Mouse (Mus musculus) neural tube, embryonic 14.5 days (tissue): Measurements from ENCODE around the gene Gse1. TPM values are rescaled to one million over a fixed set of nuclear protein-coding genes. Genes with fewer than 3 reads are reported as not detected.

Source experiments
- ATAC-seq: fragments of 200-750 bp; cut with Nextera tagmentation; 2 replicates; pipeline ENCODE4 v1.8.0; 2017; ENCODE audit warnings: low read depth, mild to moderate bottlenecking, moderate TSS enrichment, moderate library complexity
- H3K27ac ChIP-seq: fragments of 300-500 bp; sonication (generic); 2 replicates; pipeline ENCODE4 v1.5.1; 2014; ENCODE audit warnings: low read depth, mild to moderate bottlenecking, control low read depth, low read length, moderate library complexity, mixed read lengths
- H3K27me3 ChIP-seq: fragments of 300-500 bp; sonication (generic); 2 replicates; pipeline ENCODE4 v1.6.1; 2014; ENCODE audit warnings: low read length; ENCODE audit not compliant: control insufficient read depth, insufficient read depth
- H3K36me3 ChIP-seq: fragments of 300-500 bp; sonication (generic); 2 replicates; pipeline ENCODE4 v1.6.1; 2014; ENCODE audit warnings: low read length, mixed read lengths; ENCODE audit not compliant: control insufficient read depth, insufficient read depth
- H3K4me1 ChIP-seq: fragments of 300-500 bp; sonication (generic); 2 replicates; pipeline ENCODE4 v1.6.1; 2014; ENCODE audit warnings: low read length; ENCODE audit not compliant: control insufficient read depth, insufficient read depth
- H3K4me2 ChIP-seq: fragments of 300-500 bp; sonication (generic); 2 replicates; pipeline ENCODE4 v1.6.1; 2014; ENCODE audit warnings: mild to moderate bottlenecking, low read depth, low read length, control low read depth
- H3K4me3 ChIP-seq: fragments of 300-500 bp; sonication (generic); 2 replicates; pipeline ENCODE4 v1.5.1; 2014; ENCODE audit warnings: low read depth, low read length, control low read depth, mixed read lengths
- H3K9ac ChIP-seq: fragments of 300-500 bp; sonication (generic); replicated peaks from 2 replicates; pipeline ENCODE4 v1.6.1; 2014; ENCODE audit warnings: low read depth, mild to moderate bottlenecking, control low read depth, low read length, mixed read lengths
- H3K9me3 ChIP-seq: fragments of 300-500 bp; sonication (generic); 2 replicates; pipeline ENCODE4 v1.6.1; 2016; ENCODE audit warnings: low read length; ENCODE audit not compliant: control insufficient read depth
- WGBS: fragments of 180-500 bp; shearing (Covaris S2); extraction: QIAGEN DNeasy Blood & Tissue Kit; methylation state at CpG from one replicate; pipeline ENCODE4 v1.1.7; 2014; 5-methylcytosine and 5-hydroxymethylcytosine counted together
- polyA plus RNA-seq: library from polyadenylated mRNA; unstranded; fragments of >200 nt; fragmentation: Nextera tagmentation; extraction: Ambion mirVana; gene quantifications from 2 replicates; pipeline ENCODE4 v1.2.1, GENCODE M21; 2014

Gse1 gene
- polyA plus RNA-seq, 1 experiment from 2014 or later = 23.3 TPM

DNA sequence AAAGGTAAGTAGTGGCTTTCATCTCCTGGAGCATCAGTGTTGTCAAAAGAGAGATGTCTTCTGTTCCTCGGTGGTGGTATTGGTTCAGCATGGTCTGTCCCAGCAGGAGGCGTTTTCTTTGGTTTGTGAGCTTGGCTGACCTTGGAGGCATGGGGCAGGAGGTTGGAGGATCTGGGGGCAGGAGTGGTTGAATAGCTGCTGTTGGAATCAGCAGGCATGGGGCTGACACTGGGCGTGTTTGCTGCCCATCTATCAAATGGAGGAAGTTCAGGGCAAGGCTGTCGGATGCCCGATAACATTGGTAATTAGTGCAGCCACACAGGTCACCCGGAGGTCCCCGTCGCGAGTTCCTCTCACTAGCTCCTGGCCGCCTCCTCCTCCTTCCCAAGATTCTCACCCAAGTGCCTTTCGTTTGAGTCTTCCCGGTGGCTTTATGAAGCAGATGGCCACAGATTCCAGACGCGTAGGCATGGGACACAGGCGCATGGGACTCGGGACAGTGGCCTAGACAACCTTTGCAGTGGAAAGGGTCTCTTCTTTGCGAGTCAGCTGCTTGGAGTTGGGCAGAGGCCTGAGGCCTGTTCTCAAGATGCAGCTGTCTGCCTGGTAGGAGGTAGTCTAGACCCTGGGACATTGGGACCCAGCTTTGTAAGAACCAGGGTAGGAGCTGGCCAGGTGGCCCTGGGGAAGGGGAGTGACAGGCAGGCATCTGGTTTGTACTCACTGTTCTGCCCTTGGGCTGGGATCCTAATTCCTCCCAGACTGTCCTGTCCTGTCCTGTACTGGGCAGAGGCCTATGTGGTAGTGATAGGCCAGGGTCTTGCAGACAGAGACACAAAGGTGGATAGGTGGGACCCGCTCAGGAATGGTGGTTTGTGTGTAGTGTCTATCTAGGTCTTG lies 2.7 kb downstream of the Gse1 start:
- H3K9me3 ChIP-seq = no peaks in the 10 kb centered on the region
- peak overlapping the region; percentile 75 for H3K9ac ChIP-seq
- H3K4me2 ChIP-seq = peak overlapping the region; percentile 92
- no peak overlapping the region for H3K27ac ChIP-seq
- no peaks in the 10 kb centered on the region for H3K27me3 ChIP-seq
- ATAC-seq = no peak
- H3K4me1 ChIP-seq = peaks cover 68% of the 10 kb centered on the region
- 20% methylated on average over 18 of the region's 18 CpGs for WGBS
- H3K36me3 ChIP-seq = no peaks in the 10 kb centered on the region
- H3K4me3 ChIP-seq = peak overlapping the region; percentile 58

DNA sequence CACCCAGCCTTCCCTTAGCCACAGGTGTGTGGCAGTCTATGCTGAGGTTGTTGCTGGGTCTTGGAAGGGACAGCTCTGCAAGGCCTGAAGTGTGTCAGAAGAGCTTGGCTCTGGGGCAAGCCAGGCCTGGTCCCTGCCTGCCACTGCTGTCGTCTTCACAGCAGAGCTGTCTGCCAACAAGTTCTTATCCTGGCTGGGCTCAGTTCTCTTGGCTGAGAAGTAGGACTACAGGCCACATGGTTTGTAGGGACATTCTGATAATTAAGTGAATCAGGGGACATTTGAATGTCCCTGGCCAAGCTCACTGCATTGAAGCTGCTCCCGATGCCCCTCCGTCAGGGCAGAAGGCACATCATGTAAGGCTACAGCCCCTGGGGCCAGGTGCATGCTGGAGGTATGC lies 3.6 kb downstream of the Gse1 start:
- H3K4me2 ChIP-seq = peak overlapping the region; percentile 92
- no peak overlapping the region for H3K27ac ChIP-seq
- ATAC-seq = no peak
- WGBS = 63% methylated on average over 3 of the region's 3 CpGs
- no peaks in the 10 kb centered on the region for H3K36me3 ChIP-seq
- H3K4me3 ChIP-seq = no peak overlapping the region
- peak overlapping the region; percentile 34; the same call in 1 of the 2 replicates for H3K9ac ChIP-seq
- H3K27me3 ChIP-seq = no peaks in the 10 kb centered on the region
- H3K4me1 ChIP-seq = peaks cover 61% of the 10 kb centered on the region
- no peaks in the 10 kb centered on the region for H3K9me3 ChIP-seq

DNA sequence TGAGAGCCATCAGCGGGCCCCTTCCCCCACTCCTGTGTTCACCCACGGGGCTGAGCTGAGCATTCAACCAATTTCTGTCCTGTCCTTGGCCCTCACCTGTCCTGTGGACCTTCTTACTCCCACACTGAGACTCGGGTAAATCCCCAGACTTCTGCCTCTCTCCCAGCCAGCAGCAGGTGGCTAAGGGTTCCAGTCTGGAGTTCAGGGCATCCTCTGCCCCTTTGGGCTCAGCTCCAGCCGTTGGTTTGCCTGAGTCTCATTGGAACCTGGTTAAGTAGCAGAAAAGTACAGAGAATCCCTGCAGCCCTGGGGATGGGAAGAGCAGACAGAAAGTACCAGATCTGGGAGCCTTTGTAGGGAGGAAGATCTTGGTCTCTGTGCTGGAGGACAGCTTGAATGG lies 4.1 kb downstream of the Gse1 start:
- 44% methylated on average over 4 of the region's 4 CpGs for WGBS
- Histone ChIP-seq H3K4me1 (peaks cover 58% of the 10 kb centered on the region), H3K27ac (no peak overlapping the region), H3K4me3 (peak overlapping the region; percentile 26), H3K9me3 (no peaks in the 10 kb centered on the region), H3K36me3 (no peaks in the 10 kb centered on the region), H3K4me2 (peak overlapping the region; percentile 92), H3K27me3 (no peaks in the 10 kb centered on the region), H3K9ac (peak overlapping the region; percentile 42; the same call in 1 of the 2 replicates)
- no peak for ATAC-seq

DNA sequence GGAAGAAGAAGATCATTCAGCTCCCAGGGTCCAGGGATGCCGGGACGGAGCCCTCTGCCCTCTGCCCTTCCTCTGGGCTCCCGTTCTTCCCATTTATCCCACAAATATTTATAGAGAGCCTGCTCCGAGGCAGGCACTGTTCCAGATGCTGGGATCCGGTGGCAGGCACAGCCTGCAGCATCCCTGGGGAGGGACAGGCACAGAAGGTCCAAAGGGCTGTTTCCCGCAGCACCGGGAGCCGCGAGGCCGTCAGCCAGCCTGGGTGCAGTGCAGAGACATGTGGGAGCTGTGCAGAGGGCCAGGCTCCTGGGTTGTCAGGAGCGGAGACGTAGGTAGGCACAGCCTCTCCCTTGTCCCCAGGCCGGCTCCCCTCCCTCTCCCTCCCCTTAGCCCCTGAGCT lies 4.7 kb downstream of the Gse1 start:
- Histone ChIP-seq H3K4me3 (peak overlapping the region; percentile 26), H3K27me3 (no peaks in the 10 kb centered on the region), H3K36me3 (no peaks in the 10 kb centered on the region), H3K27ac (no peak overlapping the region), H3K4me2 (peak overlapping the region; percentile 92), H3K4me1 (peaks cover 58% of the 10 kb centered on the region), H3K9ac (peak overlapping the region; percentile 42), H3K9me3 (no peaks in the 10 kb centered on the region)
- 13% methylated on average over 13 of the region's 13 CpGs for WGBS
- no peak for ATAC-seq

DNA sequence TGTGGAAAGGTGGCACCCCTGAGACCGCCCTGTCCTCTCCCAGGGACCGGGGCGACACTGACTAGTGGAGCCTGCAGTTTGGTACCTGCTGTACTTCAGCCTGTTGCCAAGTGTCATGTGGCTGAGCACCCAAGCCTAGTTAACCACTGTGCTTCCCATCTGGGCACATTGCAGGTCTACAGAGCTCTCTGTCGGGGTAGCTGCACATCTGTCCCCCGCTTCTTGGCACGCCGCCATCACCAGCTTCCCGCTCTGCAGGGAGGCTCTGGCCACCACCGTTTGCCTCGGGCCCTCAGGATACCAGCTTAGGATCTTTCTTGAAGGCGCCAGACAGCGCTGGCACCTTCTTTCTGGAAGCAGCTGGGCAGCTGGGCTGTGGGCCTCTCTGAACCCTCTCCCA lies 6.2 kb downstream of the Gse1 start:
- Histone ChIP-seq H3K9ac (no peak overlapping the region), H3K27ac (no peak overlapping the region), H3K9me3 (no peaks in the 10 kb centered on the region), H3K4me3 (no peak overlapping the region), H3K27me3 (no peaks in the 10 kb centered on the region), H3K4me1 (peaks cover 54% of the 10 kb centered on the region), H3K36me3 (no peaks in the 10 kb centered on the region), H3K4me2 (no peak overlapping the region)
- ATAC-seq = no peak
- WGBS = 50% methylated on average over 12 of the region's 12 CpGs

DNA sequence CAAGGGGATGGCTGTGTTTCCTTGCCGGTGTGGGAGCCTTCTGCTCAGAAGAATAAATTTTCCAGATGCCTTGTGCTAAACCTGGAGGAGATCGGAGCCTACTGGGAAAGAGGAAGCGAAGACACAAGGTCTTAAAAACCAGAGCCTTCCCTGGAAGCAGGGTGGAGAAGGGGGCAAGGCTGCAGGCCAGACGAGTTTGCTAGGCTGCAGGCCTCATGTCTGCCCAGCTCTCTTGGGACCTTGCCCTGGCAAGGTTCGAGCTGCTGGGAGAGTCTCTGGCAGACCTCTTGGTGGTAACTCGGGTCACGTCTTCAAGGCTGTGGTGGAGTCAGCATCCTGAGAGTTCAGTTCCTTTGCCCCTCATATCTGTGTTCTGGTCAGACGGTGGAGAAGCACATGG lies 6.6 kb downstream of the Gse1 start:
- Histone ChIP-seq H3K27me3 (no peaks in the 10 kb centered on the region), H3K4me2 (no peak overlapping the region), H3K4me3 (no peak overlapping the region), H3K36me3 (no peaks in the 10 kb centered on the region), H3K9ac (no peak overlapping the region), H3K27ac (no peak overlapping the region), H3K4me1 (peaks cover 50% of the 10 kb centered on the region), H3K9me3 (no peaks in the 10 kb centered on the region)
- no peak for ATAC-seq
- 60% methylated on average over 8 of the region's 8 CpGs for WGBS

DNA sequence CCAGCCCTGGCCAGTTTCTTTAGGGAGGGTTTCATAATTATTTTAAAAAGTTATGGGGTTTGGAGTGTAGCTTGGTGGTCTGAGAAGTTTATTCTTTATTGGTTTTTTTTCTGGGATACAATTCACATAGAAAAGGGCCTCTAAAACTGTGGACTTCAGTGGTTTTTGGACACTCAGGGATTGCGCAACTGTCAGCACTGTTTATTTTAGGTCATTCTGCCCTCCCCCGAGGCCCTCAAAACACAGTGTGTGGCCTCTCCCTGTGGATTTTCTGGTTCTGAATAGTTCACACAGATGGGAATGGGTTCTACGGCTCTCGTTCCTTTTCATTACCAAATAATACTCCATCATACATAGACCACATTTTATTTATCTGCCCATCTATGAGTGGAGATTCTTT lies 15.0 kb downstream of the Gse1 start:
- WGBS = 97% methylated on average over 4 of the region's 4 CpGs
- H3K27ac ChIP-seq = no peak overlapping the region
- H3K4me1 ChIP-seq = no peaks in the 10 kb centered on the region
- H3K36me3 ChIP-seq = no peaks in the 10 kb centered on the region
- H3K9me3 ChIP-seq = no peaks in the 10 kb centered on the region
- ATAC-seq = no peak
- H3K4me2 ChIP-seq = no peak overlapping the region
- no peak overlapping the region for H3K4me3 ChIP-seq
- no peaks in the 10 kb centered on the region for H3K27me3 ChIP-seq
- no peak overlapping the region for H3K9ac ChIP-seq

DNA sequence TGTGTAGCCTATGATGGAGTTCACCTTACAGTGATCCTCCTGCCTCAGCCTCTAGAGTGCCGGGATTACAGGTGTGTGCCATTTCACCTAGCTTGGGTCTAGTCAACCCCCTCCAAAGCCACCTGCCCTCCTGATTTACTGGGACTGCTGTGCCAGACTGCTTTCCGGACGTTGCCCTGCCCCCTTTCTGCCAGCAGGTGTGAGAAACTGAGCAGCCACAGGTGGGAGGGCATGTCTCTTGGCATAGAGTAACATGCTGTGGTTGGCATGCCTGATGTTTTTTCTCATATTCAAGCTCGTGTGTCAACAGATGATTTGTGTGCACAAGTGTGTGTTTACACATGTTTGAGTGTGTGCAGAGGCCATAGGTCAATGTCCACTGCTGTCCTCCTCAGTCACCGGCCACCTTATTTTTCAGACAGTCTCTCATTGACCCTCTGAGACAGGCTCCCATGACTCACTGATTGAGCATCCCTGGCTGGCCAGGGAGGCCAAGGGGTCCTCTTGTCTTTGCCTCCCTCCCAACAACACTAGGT lies 15.7 kb downstream of the Gse1 start:
- Histone ChIP-seq H3K27me3 (no peaks in the 10 kb centered on the region), H3K36me3 (no peaks in the 10 kb centered on the region), H3K9me3 (no peaks in the 10 kb centered on the region), H3K4me1 (no peaks in the 10 kb centered on the region), H3K4me3 (no peak overlapping the region), H3K9ac (no peak overlapping the region), H3K27ac (no peak overlapping the region), H3K4me2 (no peak overlapping the region)
- 96% methylated on average over 5 of the region's 5 CpGs for WGBS
- ATAC-seq = no peak

DNA sequence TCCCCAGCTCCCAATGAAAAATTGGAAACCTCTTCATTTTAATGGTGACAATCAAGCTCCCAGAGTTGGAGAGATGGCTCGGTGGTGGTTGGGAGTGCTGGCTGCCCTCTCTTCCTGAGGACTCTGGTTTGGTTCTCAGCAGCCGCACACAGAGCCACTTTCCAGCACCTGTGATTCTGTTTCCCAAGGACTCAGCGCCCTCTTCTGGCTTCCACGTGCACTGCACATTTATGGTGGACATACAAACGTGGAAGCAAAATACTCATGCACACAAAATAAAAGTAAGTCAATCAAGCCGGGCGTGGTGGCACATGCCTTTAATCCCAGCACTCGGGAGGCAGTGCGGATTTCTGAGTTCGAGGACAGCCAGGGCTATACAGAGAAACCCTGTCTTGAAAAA lies 16.3 kb downstream of the Gse1 start:
- ATAC-seq = no peak
- Histone ChIP-seq H3K4me2 (no peak overlapping the region), H3K9ac (no peak overlapping the region), H3K4me3 (no peak overlapping the region), H3K27me3 (no peaks in the 10 kb centered on the region), H3K27ac (no peak overlapping the region), H3K36me3 (no peaks in the 10 kb centered on the region), H3K9me3 (no peaks in the 10 kb centered on the region), H3K4me1 (no peaks in the 10 kb centered on the region)
- 93% methylated on average over 10 of the region's 10 CpGs for WGBS
